Mouse (Mus musculus): ENCODE data around the gene Rnf103.

GRCm38 (mm10) chr6:71481136-71481535 lies 12.6 kb upstream of the Rnf103 start:
- TF ChIP-seq CTCF (IDR thresholded peaks at IDR 0.05; ENCODE audit: control insufficient read depth, insufficient read depth, insufficient replicate concordance, low read depth, low read length) (no peak), POLR2A (IDR thresholded peaks at IDR 0.05; ENCODE audit: control insufficient read depth, low read depth, low read length) (no peak)

All from testis, adult 2 months (tissue).